Mouse (Mus musculus) 416B (cell line): ENCODE data around the gene Zmynd10.
A peak's percentile ranks its signal among the peaks of the same experiment; 100 is the strongest.

Experiments used
- DNase-seq: peaks from one replicate; pipeline ENCODE4 v3.0.0; 2011; ENCODE audit warnings: low read depth

The Zmynd10 gene

GRCm38 (mm10) chr9:107540420-107540819, 6.7 kb upstream of the Zmynd10 start:
- DNase-seq, result no peak

DNA sequence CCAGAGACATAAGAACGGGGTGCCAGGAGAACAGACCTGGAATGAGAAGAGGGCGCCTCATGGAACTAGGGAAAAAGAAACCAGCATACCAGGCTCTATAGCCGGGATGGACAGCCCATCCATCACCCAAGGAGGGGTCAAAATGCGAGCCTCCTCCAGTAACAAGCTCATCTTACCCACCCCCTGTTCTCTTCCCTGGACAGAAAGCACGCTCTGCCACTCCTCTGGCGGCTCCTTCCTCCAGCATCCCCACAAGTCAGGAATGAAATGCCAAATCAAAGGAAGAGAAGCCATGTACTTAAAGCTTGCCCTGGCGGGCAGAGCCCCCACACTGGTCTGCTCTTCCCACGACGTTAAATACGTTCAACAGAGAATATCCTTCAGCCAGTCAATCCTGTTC, 6.1 kb upstream of the Zmynd10 start:
- DNase-seq, result no peak

GRCm38 (mm10) chr9:107541474-107542351, 5.4 kb upstream of the Zmynd10 start, which contains the start of the genes Cyb561d2 and Nprl2:
TSS of gene Cyb561d2 (minus strand) at chr9:107542193.
TSS of gene Nprl2 (plus strand) at chr9:107542226.
- DNase-seq, result peak; percentile 96

GRCm38 (mm10) chr9:107542352-107542686, 4.8 kb upstream of the Zmynd10 start:
- no peak for DNase-seq

DNA sequence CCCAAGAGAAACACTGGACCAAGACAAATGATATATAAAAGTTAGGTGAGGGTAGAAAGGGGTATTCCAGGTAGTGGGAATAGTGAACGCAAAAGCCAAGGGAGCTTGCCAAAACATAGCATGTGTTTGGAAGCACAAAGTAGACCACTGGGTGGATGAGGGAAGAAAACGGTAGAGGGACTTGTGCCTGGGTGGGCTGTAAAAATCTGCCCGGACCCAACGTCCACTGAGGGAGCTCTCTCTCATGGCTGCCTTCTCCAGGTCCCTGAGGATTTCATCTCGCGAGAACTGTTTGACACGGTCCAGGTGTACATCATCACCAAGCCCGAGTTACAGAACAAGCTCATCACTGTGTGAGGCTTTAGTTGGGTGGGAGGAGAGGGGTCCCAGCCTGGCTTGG, 4.4 kb upstream of the Zmynd10 start:
- no peak for DNase-seq

DNA sequence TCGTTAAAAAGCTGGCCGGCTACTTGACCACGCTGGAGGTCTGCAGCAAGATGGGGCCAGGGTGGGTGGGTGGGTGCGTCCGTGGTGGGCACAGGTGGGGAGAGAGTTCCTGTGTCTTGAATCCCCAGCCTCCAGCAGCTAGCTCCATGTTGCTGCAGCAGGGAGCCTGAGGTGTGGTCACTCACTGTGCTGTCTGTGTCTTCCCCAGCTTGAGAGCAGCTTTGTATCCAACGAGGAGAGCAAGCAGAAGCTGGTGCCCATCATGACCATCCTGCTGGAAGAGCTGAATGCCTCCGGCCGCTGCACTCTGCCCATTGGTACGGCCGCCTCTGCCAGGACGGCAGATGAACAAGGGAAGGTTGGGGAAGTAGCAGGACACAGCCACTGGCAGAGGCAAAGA, 3.8 kb upstream of the Zmynd10 start:
- no peak for DNase-seq

GRCm38 (mm10) chr9:107544196-107544700, 2.9 kb upstream of the Zmynd10 start:
- no peak for DNase-seq

- no peak for DNase-seq
These were observed 2.4 kb upstream of the Zmynd10 start for GRCm38 (mm10) chr9:107544729-107545128.

GRCm38 (mm10) chr9:107545199-107545598, 1.9 kb upstream of the Zmynd10 start:
- DNase-seq, result no peak

DNA sequence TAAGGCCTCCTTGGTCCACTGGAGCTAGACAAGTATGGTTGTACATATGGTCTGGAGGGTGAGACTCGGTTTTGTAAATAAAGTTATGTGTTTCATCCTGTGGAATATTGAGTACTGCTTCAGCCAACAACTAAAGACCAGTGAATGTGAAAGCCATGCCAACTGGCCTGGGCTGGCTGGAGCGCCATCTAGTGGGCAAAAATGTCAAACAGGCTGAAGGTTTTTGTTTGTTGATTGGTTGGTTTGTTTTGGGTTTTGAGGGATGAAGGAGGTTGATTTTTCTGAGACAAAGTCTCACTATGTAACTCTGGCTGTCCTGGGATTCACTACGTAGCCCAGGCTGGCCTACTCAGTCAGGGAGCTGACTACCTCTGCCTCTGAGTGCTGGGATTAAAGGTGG, 1.5 kb upstream of the Zmynd10 start:
- DNase-seq, result peak; percentile 77

DNA sequence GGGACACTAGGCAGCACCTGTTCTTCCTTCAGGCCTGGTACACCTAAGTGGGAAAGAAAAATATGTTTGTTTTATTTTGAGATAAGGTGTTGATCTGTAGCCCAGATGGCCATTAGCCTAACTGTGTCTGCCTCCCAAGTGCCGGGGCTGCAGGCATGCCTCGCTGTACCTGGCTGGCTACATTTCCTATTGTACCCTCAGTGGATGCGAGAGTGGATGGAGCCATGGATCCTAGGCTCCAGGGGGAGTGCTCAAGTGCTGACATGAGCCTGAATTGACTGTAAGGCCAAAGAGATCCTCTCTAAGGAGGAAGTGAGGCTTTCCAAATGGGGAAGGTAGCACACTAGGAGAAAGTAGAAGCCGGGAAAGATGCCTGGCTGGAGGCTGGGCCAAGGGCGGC, 859 bp downstream of the Zmynd10 start:
- no peak for DNase-seq

- no peak for DNase-seq
These were observed 1.7 kb downstream of the Zmynd10 start for GRCm38 (mm10) chr9:107548820-107549219.

DNA sequence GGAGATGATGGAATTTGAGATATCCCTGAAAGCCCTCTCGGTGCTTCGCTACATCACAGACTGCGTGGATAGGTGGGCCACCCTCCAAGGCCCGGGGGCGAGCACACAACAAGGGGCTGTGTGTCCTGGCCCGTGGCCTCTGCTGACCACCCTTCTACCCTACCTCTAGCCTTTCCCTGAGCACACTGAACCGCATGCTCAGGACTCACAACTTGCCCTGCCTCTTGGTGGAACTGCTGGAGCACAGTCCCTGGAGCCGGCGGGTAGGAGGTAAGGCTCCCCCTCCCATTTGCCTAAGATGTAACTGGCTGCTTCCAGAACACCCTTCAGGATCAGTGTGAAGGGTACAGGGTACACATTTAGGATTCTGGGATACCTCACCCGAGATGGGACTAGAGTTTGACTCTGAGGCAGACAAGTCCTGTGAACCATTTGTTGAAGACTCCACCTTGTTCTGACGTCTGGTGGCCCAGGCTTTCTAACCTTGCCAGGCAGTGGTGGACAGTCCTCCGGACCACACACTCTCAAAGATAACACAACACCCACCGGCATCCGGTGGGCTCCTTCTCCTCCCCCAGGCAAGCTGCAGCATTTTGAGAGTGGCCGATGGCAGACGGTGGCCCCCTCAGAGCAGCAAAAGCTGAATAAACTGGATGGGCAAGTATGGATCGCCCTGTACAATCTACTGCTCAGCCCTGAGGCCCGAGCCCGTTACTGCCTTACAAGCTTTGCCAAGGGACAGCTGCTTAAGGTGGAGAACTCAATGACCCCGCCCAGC, 2.4 kb downstream of the Zmynd10 start:
- DNase-seq, result no peak

- DNase-seq, result no peak
These were observed 3.5 kb downstream of the Zmynd10 start for GRCm38 (mm10) chr9:107550491-107551116.

GRCm38 (mm10) chr9:107551117-107551889, 4.2 kb downstream of the Zmynd10 start, which contains the start of gene Rassf1:
TSS of gene Rassf1 (plus strand) at chr9:107551555.
- DNase-seq, result peak; percentile 73

DNA sequence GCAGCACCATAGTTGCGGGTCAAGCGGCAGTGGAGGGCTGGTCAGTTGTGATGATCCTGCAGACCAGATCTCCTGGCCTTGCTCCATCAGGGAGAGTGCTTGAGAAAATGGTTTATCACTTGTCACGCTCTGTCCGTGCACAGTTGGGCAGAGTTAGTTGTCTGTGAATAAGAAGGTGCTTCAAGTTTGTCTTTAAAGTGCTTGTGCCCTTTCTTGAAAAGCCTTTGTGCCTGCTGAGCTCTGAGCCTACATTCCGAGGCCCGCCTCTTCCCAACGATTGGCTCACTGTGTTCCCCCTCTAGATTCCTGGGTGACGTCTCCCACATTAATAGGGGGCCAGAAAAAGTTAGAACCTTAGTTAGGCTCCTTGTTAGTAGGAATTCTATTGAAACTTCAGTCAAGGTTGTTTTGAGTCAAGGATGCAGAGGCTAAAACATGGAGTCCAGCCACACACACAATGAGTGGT, 4.8 kb downstream of the Zmynd10 start:
- DNase-seq, result peak; percentile 48

GRCm38 (mm10) chr9:107552690-107553393, 5.7 kb downstream of the Zmynd10 start:
- no peak for DNase-seq

GRCm38 (mm10) chr9:107553541-107554318, 6.6 kb downstream of the Zmynd10 start:
- DNase-seq, result peak; percentile 40

- peak; percentile 99 for DNase-seq
These were observed 7.3 kb downstream of the Zmynd10 start for GRCm38 (mm10) chr9:107554319-107554825.

GRCm38 (mm10) chr9:107555031-107555457, 7.9 kb downstream of the Zmynd10 start:
- DNase-seq, result peak; percentile 75
